Mouse (Mus musculus) hindbrain, embryonic 15.5 days (tissue): Measurements from ENCODE around the gene Cog6. TPM values are rescaled to one million over a fixed set of nuclear protein-coding genes. Genes with fewer than 3 reads are reported as not detected.
"Not testable (repeated sequence)": the region's sequence is repeated elsewhere in the genome, so short reads cannot be mapped to it uniquely, and the experiment has no call there.

ENCODE experiments used
- ATAC-seq: fragments of 200-750 bp; cut with Nextera tagmentation; 2 replicates; pipeline ENCODE4 v1.8.0; 2017; ENCODE audit warnings: low read depth, moderate number of reproducible peaks, moderate TSS enrichment; ENCODE audit not compliant: low FRiP score
- H3K27ac ChIP-seq: fragments of 300-500 bp; sonication (generic); replicated peaks from 2 replicates; pipeline ENCODE4 v1.5.1; 2015; ENCODE audit warnings: mild to moderate bottlenecking, inconsistent platforms
- H3K27me3 ChIP-seq: fragments of 300-500 bp; sonication (generic); 2 replicates; pipeline ENCODE4 v1.6.1; 2015; ENCODE audit warnings: control low read depth, inconsistent platforms
- H3K36me3 ChIP-seq: fragments of 300-500 bp; sonication (generic); 2 replicates; pipeline ENCODE4 v1.6.1; 2015; ENCODE audit warnings: control low read depth, inconsistent platforms
- H3K4me1 ChIP-seq: fragments of 300-500 bp; sonication (generic); replicated peaks from 2 replicates; pipeline ENCODE4 v1.6.1; 2015; ENCODE audit warnings: control low read depth, inconsistent platforms
- H3K4me2 ChIP-seq: fragments of 300-500 bp; sonication (generic); 2 replicates; pipeline ENCODE4 v1.6.1; 2015; ENCODE audit warnings: moderate library complexity, mild to moderate bottlenecking, inconsistent platforms
- H3K4me3 ChIP-seq: fragments of 300-500 bp; sonication (generic); 2 replicates; pipeline ENCODE4 v1.5.1; 2015; ENCODE audit warnings: mild to moderate bottlenecking, inconsistent platforms
- H3K9ac ChIP-seq: fragments of 300-500 bp; sonication (generic); 2 replicates; pipeline ENCODE4 v1.6.1; 2015; ENCODE audit warnings: inconsistent platforms
- H3K9me3 ChIP-seq: fragments of 300-500 bp; sonication (generic); 2 replicates; pipeline ENCODE4 v1.6.1; 2016; ENCODE audit warnings: control low read depth, inconsistent platforms
- WGBS: fragments of 180-500 bp; shearing (Covaris S2); methylation state at CpG from one replicate; pipeline ENCODE4 v1.1.7; 2015; 5-methylcytosine and 5-hydroxymethylcytosine counted together
- polyA plus RNA-seq: library from polyadenylated mRNA; unstranded; fragments of >200 nt; fragmentation: Nextera tagmentation; extraction: Ambion mirVana; gene quantifications from 2 replicates; pipeline ENCODE4 v1.2.1, GENCODE M21; 2015

Gene Cog6
- polyA plus RNA-seq, 1 experiment from 2014 or later = 47.1 TPM

DNA sequence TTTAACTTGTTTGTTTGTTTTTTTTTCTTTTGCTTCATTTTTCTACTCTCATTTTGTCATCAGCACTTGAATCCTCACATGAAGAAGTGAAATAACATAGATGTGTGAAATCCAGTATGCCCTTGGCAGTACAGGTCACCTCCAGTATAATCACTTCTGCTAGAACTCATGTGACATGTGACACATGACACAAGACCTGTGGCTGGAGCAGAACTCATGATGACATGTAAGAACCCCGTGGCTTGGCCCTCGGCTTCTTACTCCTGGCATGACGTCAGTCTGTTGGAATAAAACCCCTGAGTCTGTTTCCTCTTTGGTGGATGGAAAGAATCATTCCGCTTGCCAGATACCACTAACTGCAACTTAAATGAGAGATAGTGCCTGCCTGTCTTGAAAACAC, 10.3 kb upstream of the Cog6 start:
- no peak for ATAC-seq
- no peak overlapping the region for H3K4me2 ChIP-seq
- no peaks in the 10 kb centered on the region for H3K9me3 ChIP-seq
- H3K27me3 ChIP-seq = no peaks in the 10 kb centered on the region
- H3K36me3 ChIP-seq = no peaks in the 10 kb centered on the region
- no peak overlapping the region for H3K9ac ChIP-seq
- no peak overlapping the region for H3K27ac ChIP-seq
- no peaks in the 10 kb centered on the region for H3K4me1 ChIP-seq
- no peak overlapping the region for H3K4me3 ChIP-seq
- WGBS = 86% methylated on average over 4 of the region's 4 CpGs

GRCm38 (mm10) chr3:53007411-53007810, 9.6 kb downstream of the Cog6 start:
- no peak overlapping the region for H3K4me2 ChIP-seq
- no peaks in the 10 kb centered on the region for H3K4me1 ChIP-seq
- H3K9ac ChIP-seq = no peak overlapping the region
- H3K9me3 ChIP-seq = no peaks in the 10 kb centered on the region
- ATAC-seq = no peak
- H3K4me3 ChIP-seq = no peak overlapping the region
- peaks cover 51% of the 10 kb centered on the region for H3K36me3 ChIP-seq
- 93% methylated on average over 8 of the region's 8 CpGs for WGBS
- H3K27ac ChIP-seq = no peak overlapping the region
- H3K27me3 ChIP-seq = no peaks in the 10 kb centered on the region

DNA sequence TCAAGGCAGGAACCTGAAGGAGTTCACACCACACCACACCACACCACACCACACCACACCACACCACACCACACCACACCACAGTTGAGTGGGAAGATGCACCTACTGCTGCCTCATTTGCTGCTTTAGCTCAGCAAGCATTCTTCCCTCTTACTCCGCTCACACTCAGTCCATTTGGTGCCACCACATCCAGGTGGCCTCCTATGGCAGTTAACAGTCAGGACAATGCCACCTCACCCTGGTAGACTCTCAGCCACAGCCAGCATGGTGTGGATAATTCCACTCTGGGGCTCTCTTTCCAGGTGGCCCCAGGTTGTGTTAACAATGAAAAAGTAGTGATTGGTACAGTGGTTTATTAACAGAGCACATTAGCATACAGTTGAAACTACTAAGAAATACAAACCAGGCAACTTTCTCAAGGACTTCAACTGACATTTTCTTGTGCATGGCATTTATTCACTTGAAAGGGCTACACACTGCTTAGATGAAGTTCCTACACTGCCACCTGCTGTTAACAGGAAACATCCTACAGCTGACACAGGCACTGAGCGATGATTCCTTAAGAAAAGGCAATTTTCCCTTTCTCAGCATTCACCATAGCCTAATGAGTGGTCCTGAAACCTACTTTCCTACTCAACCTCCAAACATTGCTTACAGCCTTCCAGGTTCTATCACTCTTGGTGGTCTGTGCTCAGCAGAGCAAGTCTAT, 12.5 kb downstream of the Cog6 start:
- Histone ChIP-seq H3K36me3 (peaks cover 58% of the 10 kb centered on the region), H3K4me1 (no peaks in the 10 kb centered on the region), H3K27me3 (no peaks in the 10 kb centered on the region), H3K4me3 (no peak overlapping the region), H3K9ac (no peak overlapping the region), H3K27ac (no peak overlapping the region), H3K4me2 (no peak overlapping the region), H3K9me3 (no peaks in the 10 kb centered on the region)
- WGBS = 61% methylated on average over 2 of the region's 2 CpGs
- ATAC-seq = peak; percentile 69; the same call in 1 of the 2 replicates

- Histone ChIP-seq H3K9me3 (no peaks in the 10 kb centered on the region), H3K27me3 (no peaks in the 10 kb centered on the region), H3K36me3 (peaks cover 49% of the 10 kb centered on the region), H3K4me2 (no peak overlapping the region), H3K4me3 (no peak overlapping the region), H3K4me1 (no peaks in the 10 kb centered on the region), H3K9ac (no peak overlapping the region), H3K27ac (no peak overlapping the region)
- 81% methylated on average over 6 of the region's 6 CpGs for WGBS
- no peak for ATAC-seq
Measured at GRCm38 (mm10) chr3:53002076-53002475, 15.0 kb downstream of the Cog6 start.

GRCm38 (mm10) chr3:52999996-53000395, 17.0 kb downstream of the Cog6 start:
- 94% methylated on average over 3 of the region's 3 CpGs for WGBS
- no peak for ATAC-seq

GRCm38 (mm10) chr3:52999016-52999744, 17.9 kb downstream of the Cog6 start:
- no peaks in the 10 kb centered on the region for H3K4me1 ChIP-seq
- H3K27me3 ChIP-seq = no peaks in the 10 kb centered on the region
- no peaks in the 10 kb centered on the region for H3K9me3 ChIP-seq
- H3K36me3 ChIP-seq = peaks cover 55% of the 10 kb centered on the region
- no peak for ATAC-seq
- 80% methylated on average over 15 of the region's 15 CpGs for WGBS
- no peak overlapping the region for H3K9ac ChIP-seq
- no peak overlapping the region for H3K4me3 ChIP-seq
- H3K4me2 ChIP-seq = no peak overlapping the region
- H3K27ac ChIP-seq = no peak overlapping the region

More at GRCm38 (mm10) chr3:52999996-53000395, 17.0 kb downstream of the Cog6 start:
- Histone ChIP-seq H3K4me3 (no peak overlapping the region), H3K4me2 (no peak overlapping the region), H3K4me1 (no peaks in the 10 kb centered on the region), H3K27ac (no peak overlapping the region), H3K9me3 (no peaks in the 10 kb centered on the region), H3K9ac (no peak overlapping the region), H3K36me3 (peaks cover 51% of the 10 kb centered on the region), H3K27me3 (no peaks in the 10 kb centered on the region)

DNA sequence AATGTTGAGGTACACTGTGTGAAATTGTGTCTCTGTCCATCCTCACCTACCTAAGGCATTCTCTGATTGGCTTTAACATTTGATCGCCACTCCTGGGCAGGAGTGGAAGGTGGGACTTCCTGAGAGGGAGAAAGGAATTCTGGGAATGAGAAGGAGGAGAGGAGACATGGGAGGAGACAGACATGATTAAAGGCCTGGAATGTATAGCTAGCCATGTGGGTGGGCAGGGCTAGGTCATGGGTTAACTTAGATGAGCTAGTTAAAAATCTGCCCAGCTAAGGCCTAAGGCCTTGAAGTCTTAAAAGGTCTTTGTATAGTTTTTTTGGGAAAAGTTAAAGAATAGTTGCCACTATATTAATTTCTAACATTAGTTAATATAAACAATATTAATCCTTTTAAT, 19.7 kb downstream of the Cog6 start:
- H3K36me3 ChIP-seq = peaks cover 62% of the 10 kb centered on the region
- no peak overlapping the region for H3K4me3 ChIP-seq
- H3K4me1 ChIP-seq = no peaks in the 10 kb centered on the region
- no peak for ATAC-seq
- no peaks in the 10 kb centered on the region for H3K9me3 ChIP-seq
- H3K27me3 ChIP-seq = no peaks in the 10 kb centered on the region
- H3K9ac ChIP-seq = no peak overlapping the region
- H3K27ac ChIP-seq = no peak overlapping the region
- no peak overlapping the region for H3K4me2 ChIP-seq
- WGBS = 91% methylated on average over 1 of the region's 1 CpGs

DNA sequence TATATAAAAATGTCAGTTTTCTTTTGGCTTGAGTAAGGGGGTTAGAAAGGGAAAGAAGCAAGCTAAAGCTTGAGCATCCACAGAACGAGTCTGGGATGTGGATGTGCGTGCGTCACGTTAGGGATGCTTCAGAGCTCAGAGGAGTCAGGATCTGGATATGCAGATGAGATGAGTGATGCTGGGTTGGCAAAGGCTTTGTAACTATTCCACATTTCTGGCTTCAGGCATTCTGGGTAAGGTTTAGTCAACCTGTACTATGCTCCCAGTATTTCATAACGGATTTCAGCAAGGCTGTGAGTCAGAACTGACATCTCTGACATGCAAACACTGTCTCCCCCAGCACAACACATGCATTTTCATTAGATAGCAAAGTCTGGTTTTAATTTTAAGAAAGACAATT, 20.4 kb downstream of the Cog6 start:
- Histone ChIP-seq H3K4me2 (no peak overlapping the region), H3K36me3 (peaks cover 58% of the 10 kb centered on the region), H3K9me3 (no peaks in the 10 kb centered on the region), H3K27ac (no peak overlapping the region), H3K9ac (no peak overlapping the region), H3K27me3 (no peaks in the 10 kb centered on the region), H3K4me3 (no peak overlapping the region), H3K4me1 (no peaks in the 10 kb centered on the region)
- no peak for ATAC-seq
- WGBS = 92% methylated on average over 5 of the region's 5 CpGs

- Histone ChIP-seq H3K27ac (no peak overlapping the region), H3K36me3 (peaks cover 53% of the 10 kb centered on the region), H3K4me2 (no peak overlapping the region), H3K9me3 (no peaks in the 10 kb centered on the region), H3K4me1 (no peaks in the 10 kb centered on the region), H3K27me3 (no peaks in the 10 kb centered on the region), H3K4me3 (no peak overlapping the region), H3K9ac (no peak overlapping the region)
- ATAC-seq = no peak
- WGBS = 75% methylated on average over 5 of the region's 5 CpGs
Measured at GRCm38 (mm10) chr3:52994666-52995065, 22.4 kb downstream of the Cog6 start.

DNA sequence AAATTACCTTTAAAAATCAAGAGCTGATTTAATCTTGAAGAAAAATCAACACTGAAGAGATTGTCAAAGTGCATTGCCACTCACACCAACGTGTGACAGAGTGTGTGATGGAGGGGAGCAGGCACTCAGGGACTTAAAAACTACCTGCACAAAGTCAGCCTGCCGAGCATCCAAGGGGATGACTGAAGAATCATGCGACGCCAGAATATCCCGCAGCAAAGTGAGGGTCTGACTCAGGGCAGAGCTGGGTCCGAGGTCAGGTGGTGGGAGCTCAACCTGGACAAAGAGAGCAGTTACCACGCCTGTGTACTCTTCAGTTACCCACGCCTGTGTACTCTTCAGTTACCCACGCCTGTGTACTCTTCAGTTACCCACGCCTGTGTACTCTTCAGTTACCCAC, 23.7 kb downstream of the Cog6 start:
- Histone ChIP-seq H3K4me2 (no peak overlapping the region), H3K27me3 (no peaks in the 10 kb centered on the region), H3K4me3 (no peak overlapping the region), H3K36me3 (peaks cover 65% of the 10 kb centered on the region), H3K9me3 (no peaks in the 10 kb centered on the region), H3K27ac (no peak overlapping the region), H3K4me1 (no peaks in the 10 kb centered on the region), H3K9ac (no peak overlapping the region)
- 89% methylated on average over 9 of the region's 10 CpGs for WGBS
- no peak for ATAC-seq

DNA sequence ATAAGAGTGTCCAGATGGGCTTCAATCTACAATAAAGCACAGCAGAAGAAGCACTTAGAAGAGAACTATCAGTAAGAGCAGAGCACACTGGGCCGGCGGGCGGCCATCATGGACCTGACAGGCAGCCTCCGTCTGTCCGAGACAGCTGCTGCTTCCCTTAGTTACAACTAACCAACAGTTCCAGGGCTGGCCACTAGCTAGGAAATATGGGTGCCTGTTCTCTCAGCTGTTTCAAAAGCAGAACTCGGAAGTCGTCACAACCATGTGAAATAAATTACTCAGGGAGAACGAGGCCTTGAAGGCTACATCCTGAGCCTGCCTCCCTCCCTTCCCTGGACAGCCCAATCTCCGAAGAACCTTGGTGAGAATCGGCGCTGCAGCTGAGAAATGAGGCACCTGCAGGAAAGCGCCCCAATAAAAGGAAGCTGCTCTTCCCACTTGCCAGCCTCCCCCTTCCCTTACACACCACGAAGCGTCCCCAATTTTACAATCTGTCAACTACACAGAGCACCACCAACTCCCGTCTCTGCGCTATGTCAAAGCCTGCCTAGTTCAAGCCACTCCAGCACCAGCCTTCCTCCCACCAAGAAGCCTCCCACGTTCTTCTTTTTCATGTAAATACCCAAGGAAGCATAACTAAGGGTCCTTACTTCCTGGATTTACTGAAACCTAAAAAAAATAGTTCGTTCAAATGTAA, 26.8 kb downstream of the Cog6 start:
- Histone ChIP-seq H3K4me1 (no peaks in the 10 kb centered on the region), H3K4me2 (no peak overlapping the region), H3K9ac (no peak overlapping the region), H3K27me3 (no peaks in the 10 kb centered on the region), H3K27ac (no peak overlapping the region), H3K36me3 (peaks cover 63% of the 10 kb centered on the region), H3K9me3 (no peaks in the 10 kb centered on the region), H3K4me3 (no peak overlapping the region)
- no peak for ATAC-seq
- WGBS = 70% methylated on average over 18 of the region's 18 CpGs

- not testable (repeated sequence) for H3K4me2 ChIP-seq, ATAC-seq, H3K9ac ChIP-seq, H3K27ac ChIP-seq, H3K27me3 ChIP-seq, H3K4me3 ChIP-seq, H3K9me3 ChIP-seq, H3K4me1 ChIP-seq
- WGBS = 48% methylated on average over 7 of the region's 7 CpGs
- peaks cover 58% of the 10 kb centered on the region for H3K36me3 ChIP-seq
Measured at GRCm38 (mm10) chr3:52985508-52985941, 31.5 kb downstream of the Cog6 start.
